Mouse (Mus musculus): ENCODE measurements at regions not wholly inside any gene's neighbourhood (a gene's known extent, or its start where the extent isn't known, plus 50 kb on each side); places are given as distances from the start of the nearest gene placed in this dataset.
A peak's percentile ranks its signal among the peaks of the same experiment; 100 is the strongest.

DNA sequence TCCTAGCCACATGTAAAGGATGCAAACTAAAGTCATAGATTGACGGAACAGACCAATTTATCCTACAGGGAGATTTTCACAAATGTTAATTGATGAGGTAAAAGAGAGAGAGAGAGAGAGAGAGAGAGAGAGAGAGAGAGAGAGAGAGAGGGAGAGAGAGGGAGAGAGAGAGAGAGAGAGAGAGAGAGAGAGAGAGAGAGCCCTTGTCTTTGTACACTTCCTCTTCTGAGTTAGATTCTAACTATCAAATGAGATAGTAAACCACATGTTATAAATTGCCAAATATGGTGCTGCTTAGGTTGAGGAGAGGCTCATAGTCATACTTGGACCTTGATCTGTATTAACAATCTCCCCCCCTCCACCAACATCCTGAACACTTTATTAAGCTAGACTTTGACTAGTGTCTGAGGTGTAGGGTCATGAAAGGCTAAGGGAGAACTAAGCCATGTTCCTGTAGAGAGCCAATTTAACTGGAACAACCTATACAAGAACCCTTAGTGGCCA is 1412.2 kb downstream of the Gsdmc2 start:
- DNase-seq (ENCODE audit: low spot score), result no peak

DNA sequence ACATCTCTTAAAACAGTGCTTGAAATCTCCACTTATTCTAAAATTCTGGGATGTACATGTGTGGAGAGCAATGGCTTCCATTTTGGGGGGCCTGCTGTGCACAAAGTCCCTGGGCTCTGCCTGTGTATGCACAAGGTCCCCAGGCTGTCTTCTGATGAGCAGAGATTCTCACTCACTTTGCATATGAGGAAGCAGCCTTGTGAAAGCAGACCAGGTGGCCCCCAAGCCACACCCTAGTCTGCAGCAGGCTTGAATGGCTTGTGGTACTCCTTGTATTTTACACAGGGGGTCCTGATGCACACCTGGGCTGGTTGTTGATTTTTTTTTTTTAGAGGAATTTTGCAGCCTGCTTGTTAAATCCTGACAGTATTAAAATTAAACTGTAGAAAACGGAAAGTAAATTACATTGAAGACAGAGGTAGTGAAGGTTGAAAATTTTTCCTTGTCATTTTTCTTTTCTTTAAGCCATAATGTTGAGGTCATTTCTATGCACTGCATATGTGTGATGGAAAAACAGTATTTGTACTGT is 1413.8 kb downstream of the Gsdmc2 start:
- no peak for DNase-seq (ENCODE audit: low spot score)

DNA sequence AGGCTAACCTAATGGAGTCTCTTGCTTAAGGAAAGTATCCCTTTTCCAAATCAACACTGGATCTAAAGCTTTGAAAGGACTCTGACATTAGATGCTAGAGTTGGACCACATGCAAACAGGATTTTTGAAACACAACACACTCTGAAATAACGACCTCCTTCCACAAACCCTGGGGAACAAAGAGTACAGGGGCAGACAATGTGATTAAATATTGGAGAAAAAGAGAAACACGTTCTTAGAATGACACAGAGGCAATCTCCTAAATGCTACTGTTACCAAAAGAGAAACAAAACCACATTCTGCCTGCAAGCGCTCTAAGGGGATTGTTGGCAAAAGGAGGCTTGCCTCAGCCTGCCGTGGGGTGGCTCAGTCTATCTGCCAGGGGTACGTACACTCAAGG is 1422.0 kb downstream of the Gsdmc2 start:
- no peak for DNase-seq (ENCODE audit: low spot score)

DNA sequence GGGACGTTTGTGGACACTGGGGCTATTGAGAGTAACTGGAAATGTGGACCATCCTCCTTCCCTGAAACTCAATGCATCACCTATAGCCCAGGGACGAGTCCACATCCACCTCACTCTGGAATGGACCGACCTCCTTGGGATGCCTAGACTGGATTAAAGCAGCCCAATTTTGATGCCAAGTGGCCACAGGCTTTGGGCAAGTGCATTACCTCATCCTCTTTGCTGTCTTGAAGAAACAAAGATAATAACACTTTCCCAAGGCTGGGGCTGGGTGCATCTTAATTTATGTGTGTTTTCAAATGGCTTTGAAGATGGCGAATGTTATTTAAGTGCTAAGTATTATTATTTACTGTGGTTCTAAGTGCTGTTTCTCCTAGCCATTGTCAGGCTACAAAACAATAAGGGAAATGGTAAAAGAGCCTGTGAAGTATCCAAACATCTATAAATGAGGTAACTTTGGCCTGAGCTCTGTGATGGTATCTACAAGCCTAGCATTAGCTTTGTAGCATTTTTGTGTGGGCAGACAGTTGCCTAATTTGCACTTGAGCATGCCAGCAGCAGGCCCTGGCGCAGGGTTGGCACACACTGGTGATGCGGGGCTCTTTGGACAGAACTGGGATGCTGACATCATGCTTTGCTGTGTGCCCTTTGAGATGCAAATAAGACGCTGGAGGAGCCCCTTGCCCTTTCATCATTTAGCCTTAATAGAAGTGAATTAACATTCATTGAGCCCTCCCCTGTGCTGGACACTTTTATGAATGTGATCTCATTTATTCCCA is 1423.7 kb downstream of the Gsdmc2 start:
- no peak for DNase-seq (ENCODE audit: low spot score)

DNA sequence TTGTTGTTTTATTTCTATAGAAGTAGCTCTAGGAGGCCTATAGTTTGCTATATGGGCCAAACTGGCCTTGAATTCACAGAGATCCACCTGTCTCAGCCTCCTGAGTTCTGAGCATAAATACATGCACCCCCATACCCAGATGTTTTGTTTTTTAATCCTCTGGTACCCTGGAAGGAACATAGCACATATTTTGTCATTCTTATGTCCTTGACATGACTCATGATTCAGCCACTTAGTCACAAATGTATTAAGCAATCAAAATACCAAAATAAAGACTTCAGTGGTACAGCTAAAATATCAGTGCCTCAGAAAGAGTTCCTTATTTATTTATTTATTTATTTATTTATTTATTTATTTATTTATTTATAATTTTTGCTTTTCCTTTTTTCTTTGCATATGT is 1428.3 kb downstream of the Gsdmc2 start:
- no peak for DNase-seq (ENCODE audit: low spot score)

DNA sequence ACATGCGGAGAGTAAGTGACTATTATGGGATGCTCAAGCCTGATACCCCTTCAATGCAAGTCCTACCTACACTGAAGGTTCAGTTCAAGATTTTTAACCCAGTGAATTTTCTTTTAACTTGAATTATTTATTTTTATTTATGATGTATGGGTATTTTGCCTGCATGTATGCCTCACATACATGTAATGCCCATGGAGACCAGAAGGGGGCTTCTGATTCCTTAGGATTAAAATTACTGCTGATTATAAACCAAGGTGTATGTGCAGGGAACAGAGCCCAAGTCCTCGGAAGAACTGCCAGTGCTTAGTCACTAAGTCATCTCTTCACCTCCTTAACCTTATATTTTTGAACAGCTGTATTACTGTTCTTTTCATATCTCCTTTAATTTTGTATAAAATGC is 1431.3 kb downstream of the Gsdmc2 start:
- no peak for DNase-seq (ENCODE audit: low spot score)

DNA sequence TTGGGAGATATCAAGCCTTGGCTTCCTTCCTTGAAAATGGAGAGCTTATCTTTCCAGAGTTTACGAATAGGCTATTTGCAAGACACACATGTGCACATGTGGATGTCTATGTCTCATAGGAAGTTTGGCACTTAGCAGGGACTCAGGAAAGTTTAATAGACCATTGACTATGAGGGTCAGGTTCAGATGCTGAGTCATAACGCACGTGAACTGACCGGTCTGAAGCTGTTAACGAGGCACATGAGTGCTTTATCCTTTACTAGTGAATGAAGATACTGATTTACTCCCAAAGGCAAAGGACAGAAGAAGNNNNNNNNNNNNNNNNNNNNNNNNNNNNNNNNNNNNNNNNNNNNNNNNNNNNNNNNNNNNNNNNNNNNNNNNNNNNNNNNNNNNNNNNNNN is 1442.8 kb downstream of the Gsdmc2 start:
- no peak for DNase-seq (ENCODE audit: low spot score)

DNA sequence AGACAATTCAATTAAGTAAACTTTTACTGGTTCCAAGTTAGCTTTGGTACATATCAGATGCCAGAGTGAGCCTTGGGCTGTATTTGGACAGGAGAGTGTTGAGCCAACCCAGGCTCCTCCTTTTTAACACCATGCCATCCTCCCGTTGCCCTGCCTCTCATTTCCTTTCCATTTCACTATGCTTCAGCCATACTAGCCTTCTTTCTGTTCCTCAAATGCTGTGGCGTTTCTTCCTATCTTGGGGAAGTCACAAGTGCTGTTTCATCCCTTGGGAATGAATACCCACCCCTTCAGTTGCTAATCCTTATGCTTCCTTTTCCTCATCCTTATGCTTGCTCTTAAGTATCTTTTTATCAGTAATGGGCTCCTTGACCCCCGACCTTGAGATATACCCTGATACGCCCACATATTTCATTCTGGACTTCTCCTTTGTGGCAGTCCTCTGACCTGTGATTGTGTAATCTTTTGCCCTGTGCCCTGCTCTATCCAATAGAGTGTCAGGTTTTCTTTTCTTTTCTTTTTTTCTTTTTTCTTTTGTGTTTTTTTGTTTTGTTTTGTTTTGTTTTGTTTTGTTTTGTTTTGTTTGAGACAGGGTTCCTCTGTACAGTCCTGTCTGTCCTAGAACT is 1443.9 kb downstream of the Gsdmc2 start:
- DNase-seq (ENCODE audit: low spot score), result no peak

DNA sequence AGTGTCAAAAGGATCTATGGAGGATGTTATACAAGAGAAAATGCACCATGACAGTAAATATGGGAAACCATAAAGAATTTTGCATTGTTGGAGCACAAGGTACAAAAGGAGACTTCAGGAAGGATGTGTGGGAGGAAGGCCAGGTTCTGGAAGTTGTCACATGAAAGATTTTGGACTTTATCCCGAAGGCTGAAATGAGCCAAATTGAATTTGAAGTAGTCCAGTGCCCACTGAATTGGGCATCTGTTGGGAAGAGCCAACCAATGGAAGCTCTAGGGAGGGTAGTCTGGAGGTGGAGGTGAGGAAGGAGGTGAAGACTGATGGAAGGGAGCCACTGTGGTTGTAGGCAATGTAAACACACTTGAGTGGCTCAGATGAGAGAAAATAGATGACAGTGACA is 1445.6 kb downstream of the Gsdmc2 start:
- DNase-seq (ENCODE audit: low spot score), result no peak

DNA sequence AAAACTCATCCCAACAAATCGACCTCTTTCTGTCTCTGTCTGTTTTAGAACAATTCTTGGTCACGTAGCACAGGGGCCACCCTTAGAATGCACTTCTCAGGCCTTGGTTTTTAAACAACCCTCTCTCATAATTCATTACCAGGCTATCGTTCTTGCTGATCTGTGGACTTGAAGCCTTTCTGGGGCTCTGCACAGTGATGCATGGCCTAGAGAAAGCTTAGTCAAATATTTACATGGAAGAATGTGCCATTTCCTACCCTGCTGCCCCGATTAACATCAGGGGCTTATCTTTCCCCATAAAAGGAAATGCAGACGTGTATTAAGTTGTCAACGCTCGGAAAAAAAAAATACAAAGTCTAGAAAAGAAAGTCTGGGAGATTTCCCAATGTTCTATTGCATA is 1448.0 kb downstream of the Gsdmc2 start:
- DNase-seq (ENCODE audit: low spot score), result no peak

DNA sequence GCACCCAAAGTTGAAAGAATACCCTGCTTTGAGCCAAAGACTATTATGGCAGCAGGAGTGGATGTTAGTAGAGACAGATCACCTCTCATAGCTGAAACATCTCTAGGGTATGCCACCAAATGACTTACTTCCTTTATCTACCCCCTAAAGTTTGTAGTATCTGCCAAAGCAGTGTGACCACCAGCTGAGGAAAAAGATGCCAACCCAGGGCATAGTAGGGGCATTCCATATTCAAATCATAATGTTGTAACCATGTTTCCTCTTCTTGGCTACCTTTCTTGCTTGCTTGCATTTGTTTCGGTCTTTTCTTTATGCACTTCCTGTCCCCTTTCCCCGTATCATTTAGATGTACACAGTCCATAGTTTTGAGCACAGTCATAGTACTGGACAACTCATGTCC is 1449.6 kb downstream of the Gsdmc2 start:
- DNase-seq (ENCODE audit: low spot score), result no peak

DNA sequence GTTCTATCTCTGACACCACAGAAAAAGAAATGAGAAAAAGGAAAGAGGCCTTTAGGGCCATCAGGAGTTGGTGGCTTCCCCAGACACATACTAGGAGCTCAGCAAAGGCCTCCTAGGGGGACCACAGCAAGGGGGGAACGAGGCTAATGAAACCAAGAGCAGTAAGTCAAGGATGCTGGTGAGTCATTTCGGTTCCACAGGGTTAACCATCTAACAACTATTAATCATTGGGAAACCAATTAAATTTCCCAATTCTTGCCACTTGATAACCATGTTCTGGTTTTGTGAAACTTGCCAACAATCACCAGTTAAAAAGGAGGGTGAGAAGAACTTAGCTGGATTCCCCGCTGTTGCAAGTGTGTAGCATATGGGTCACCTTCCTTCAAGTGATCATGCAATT is 1451.6 kb downstream of the Gsdmc2 start:
- DNase-seq (ENCODE audit: low spot score), result no peak

DNA sequence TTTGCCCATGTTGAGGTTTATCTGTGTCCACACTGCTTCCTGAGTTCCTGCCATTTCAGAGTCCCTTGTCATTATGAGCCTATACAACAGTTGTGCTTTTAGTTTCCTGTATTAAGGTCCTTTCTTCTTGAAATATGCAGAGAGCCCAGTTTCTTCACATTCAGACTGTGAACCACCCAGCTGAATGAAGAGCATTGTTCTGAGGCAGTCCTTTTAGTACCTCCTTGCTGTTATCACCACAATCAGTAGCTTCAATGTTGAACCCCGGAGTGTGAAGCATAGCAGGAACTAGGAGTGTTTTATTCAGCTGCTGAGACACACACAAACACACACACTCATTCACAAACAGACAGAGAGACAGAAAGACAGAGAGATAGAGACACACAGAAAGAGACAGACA is 1452.1 kb downstream of the Gsdmc2 start:
- DNase-seq (ENCODE audit: low spot score), result no peak

DNA sequence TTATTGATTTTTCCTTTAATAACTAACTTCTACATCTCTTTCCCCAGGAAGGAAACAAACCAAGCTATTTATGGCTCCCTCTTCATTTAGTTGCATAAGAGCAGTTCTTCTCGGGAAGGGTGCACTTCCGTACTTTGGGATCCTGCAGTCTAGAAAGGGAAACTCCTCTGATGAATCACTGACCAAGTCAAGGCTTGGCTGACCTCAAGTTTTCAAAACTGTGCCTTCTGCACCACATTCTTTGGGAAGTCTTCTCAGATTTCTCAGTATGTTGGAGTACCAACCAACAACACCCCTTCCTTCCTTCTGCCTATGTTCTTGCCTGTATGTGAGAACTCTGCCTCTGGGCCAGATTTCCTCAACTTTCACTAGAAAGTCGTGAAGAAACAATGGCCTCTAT is 1452.6 kb downstream of the Gsdmc2 start:
- DNase-seq (ENCODE audit: low spot score), result peak; percentile 5

DNA sequence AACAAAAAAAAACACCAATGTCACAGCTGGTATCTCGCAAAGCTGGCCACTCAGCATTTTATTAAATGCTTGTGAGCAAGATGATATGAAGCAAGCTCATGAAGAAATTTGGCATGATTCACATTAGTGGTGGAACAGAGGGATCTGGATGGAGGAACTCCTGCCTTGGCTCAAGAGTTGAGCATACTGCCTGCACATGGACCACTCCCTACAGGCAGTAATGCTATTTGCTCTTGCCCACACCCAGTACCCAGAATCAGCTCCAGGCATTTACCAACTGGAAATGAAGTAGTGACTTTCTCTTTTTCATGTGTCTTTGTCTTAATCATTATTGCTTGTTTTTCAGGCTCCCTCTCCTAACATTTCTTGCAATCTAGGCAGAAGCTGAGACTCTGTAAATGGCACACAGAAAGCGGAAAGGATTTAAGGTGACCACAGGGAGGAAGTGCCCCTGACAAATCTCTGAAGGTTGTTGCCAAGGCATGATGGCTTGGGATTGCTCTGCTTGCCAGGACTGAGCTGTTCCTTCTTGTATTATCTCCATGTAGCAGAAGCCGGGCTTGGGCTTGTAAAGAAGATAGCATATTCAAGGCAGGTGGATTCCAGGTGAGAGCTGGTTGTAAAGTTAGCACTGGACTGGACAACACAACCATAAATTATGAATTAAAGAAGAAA is 1455.4 kb downstream of the Gsdmc2 start:
- peak; percentile 4 for DNase-seq (ENCODE audit: low spot score)

DNA sequence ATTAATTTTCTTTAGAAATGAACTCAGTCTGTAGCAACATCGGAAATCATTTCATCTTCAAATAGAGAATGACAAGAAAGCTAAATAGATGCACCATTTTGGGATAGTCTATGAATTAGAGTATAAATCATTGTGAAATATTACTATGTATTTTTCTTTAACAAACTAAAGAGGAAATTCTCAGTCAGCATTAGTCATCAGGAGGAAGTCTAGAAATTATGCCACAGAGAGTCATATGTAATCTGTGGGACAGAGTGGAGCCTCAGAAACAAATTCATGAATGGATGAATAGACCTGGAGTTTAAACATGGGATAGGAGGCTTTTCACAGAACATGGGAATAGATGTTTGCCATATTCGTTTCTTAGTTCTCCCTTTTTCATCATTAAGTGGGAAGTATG is 1459.4 kb upstream of the A1bg start:
- no peak for DNase-seq (ENCODE audit: low spot score)

DNA sequence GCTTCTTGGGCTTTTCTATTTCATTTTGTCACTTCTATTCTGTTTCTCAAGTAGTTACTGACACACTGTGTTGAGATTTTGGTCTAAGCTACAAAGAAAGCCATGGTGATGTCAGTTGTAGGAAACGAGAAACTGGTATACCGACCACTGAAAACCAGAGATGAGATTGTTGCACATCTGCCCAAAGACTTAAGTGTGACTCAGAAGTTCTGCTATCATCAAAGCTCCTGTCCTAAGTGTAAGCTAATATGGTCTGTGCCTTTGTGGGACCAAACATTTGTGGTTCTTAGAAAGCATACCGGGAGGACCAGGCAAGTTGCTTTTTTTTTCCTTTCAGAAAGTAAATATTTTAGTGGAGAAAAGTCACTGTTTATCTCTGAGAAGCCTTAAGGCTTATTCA is 1451.8 kb upstream of the A1bg start:
- no peak for DNase-seq (ENCODE audit: low spot score)

DNA sequence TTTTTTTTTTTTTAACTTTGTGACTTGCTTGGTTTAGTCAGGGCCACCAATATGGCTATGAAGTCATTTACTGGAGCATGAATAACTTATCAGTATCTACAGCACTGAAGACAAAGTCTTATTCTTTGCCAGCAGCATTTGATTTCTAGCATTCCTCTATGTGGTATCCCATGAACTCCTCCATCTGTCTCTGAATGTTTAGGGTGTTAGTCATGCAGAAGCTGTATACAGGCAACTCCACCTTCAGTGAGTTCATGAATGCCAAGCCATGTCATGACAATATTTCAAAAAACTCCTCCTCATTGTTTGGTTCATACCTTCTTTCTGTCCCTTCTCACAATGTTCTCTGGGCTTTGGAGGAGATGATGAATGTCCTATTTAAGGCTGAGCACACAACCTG is 1438.4 kb upstream of the A1bg start:
- DNase-seq (ENCODE audit: low spot score), result no peak

DNA sequence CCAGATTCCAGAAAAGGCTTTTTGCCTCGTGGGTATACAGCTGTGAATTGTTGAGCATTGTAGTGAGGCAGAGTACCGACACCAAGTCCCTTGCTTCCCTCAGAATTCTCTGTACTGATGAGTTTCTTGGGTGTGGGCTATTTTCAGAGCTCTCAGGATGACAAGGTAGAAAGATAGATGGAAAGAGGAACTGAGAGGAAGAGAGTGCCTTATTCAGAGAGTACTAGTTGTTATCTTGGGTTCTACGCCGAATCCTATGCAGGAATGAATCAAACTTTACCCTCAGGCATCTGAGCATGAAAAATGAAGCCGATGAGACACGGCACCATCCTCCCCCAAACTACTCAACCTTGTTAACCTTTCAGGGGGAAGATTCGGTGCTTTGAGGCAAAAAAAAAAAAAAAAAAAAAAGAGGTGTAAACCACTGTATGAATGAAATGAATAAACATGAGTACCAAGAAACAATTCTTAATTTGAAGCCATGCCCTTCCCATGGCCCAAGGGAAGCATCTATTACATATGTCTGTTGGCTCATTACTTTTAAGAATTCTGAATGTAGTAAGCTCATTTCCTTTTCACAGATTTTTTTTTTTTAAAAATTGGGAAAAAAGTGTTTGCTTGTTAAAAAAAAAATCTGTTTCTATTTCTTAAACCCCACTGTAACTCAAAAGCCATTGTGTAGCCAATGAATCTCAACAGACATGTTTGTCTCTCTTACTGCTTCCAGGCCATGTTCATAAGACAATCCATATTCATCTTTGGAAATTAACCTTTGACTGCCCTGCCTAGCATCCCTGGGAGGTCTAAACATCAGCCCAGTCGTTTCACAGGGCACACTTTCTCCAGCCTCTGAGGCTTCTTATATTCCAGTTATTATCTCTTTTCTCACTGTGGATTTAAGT is 1435.8 kb upstream of the A1bg start:
- DNase-seq (ENCODE audit: low spot score), result no peak

DNA sequence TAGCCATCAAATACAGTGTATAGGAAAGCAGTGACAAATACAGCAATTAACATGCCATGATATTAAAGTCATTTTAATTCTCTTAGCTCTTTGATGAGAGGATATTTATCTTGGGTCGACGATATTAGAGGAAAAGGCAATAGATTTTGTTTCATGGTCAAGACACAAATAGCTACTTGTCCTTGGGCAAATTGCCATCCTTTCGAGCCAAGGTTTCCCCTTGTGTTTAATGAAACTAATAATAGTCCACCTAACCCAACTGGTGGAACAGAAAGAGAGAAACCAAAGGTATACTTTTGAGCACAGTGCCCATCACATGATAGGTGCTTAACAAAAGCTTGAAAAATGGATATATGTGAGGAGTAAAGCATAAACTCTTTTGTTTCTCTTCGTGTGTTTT is 1431.0 kb upstream of the A1bg start:
- DNase-seq (ENCODE audit: low spot score), result no peak

Data from gastrocnemius, adult 18-20 months (tissue).